Mouse (Mus musculus): ENCODE data around the gene Zfp689.

- TF ChIP-seq CTCF (IDR thresholded peaks at IDR 0.05; ENCODE audit: low read depth, low read length) (no peak), POLR2A (IDR thresholded peaks at IDR 0.05; ENCODE audit: extremely low read depth, insufficient read depth, low read length) (no peak)
These were observed 48.4 kb upstream of the Zfp689 start for GRCm38 (mm10) chr7:127497382-127497781.

All from liver, adult 2 months (tissue).